Mouse (Mus musculus): ENCODE results near the gene Il1rap. TPM values are rescaled to one million over a fixed set of nuclear protein-coding genes. Genes with fewer than 3 reads are reported as not detected.

Gene Il1rap
- 0.94 TPM for polyA plus RNA-seq (2015; fragmentation: Illumina TruSeq; extraction: RNeasy Lipid Tissue Mini Kit (QIAGEN cat#74804); ENCODE audit: insufficient read depth, low read depth, low replicate concordance)

GRCm38 (mm10) chr16:26581048-26581912, at the start of gene Il1rap:
Gene Il1rap (plus strand): TSS chr16:26581704.

Other genes with a start within 250 kb of the Il1rap start
- 0.65 TPM for gene Cldn1, start 209.9 kb upstream of the Il1rap start, polyA plus RNA-seq (2015; fragmentation: Illumina TruSeq; extraction: RNeasy Lipid Tissue Mini Kit (QIAGEN cat#74804); ENCODE audit: insufficient read depth, low read depth, low replicate concordance)
- gene Cldn16, start 118.6 kb upstream of the Il1rap start, polyA plus RNA-seq (2015; fragmentation: Illumina TruSeq; extraction: RNeasy Lipid Tissue Mini Kit (QIAGEN cat#74804); ENCODE audit: insufficient read depth, low read depth, low replicate concordance): not detected
- gene Tmem207, start 54.9 kb upstream of the Il1rap start, polyA plus RNA-seq (2015; fragmentation: Illumina TruSeq; extraction: RNeasy Lipid Tissue Mini Kit (QIAGEN cat#74804); ENCODE audit: insufficient read depth, low read depth, low replicate concordance): not detected

All from pancreas, adult 10 weeks (tissue).